Mouse (Mus musculus) adrenal gland, postnatal 25 days (tissue): Measurements from ENCODE around the gene Ncbp2. TPM values are rescaled to one million over a fixed set of nuclear protein-coding genes. Genes with fewer than 3 reads are reported as not detected.

ENCODE experiments used
- DNase-seq: peaks from one replicate; pipeline ENCODE4 v3.0.0; 2021; ENCODE audit warnings: mixed read lengths
- microRNA-seq, 2 experiments: library from miRNA; unstranded; fragments of <30 nt; microRNA quantifications; one replicate each; pipeline ENCODE4 v1.2.0; 2021
- total RNA-seq: library from RNA; stranded (reverse); gene quantifications from 2 replicates; pipeline ENCODE4 v1.2.3, GENCODE M21; 2021

The Ncbp2 gene
- total RNA-seq, 1 experiment from 2014 or later, result 58.4 TPM

- no peak for DNase-seq
Observed at GRCm38 (mm10) chr16:32010330-32010729, 62.0 kb downstream of the Ncbp2 start.

Small RNA genes lying within 50 kb of the gene (microRNA-seq; reads per million reads assigned to microRNA genes)
- 0 reads per million in 2 experiments for gene Gm26269

Other genes starting within 250 kb of the Ncbp2 start
- not detected in 2 replicates for gene Meltf, start 69.7 kb upstream of the Ncbp2 start, total RNA-seq
- not detected in 2 replicates for gene Pigz, start 14.7 kb upstream of the Ncbp2 start, total RNA-seq
- gene 0610012G03Rik, start within 50 bp of the Ncbp2 start, total RNA-seq, result 38.6 and 41.3 TPM in 2 replicates
- gene Senp5, start 54.8 kb downstream of the Ncbp2 start, total RNA-seq, result 23.2 and 24.0 TPM in 2 replicates
- 57.0 and 59.5 TPM in 2 replicates for gene Pak2, start 130.8 kb downstream of the Ncbp2 start, total RNA-seq
- gene Pigx, start 151.2 kb downstream of the Ncbp2 start, total RNA-seq, result 29.8 and 33.6 TPM in 2 replicates
- 13.5 and 15.7 TPM in 2 replicates for gene Cep19, start 151.3 kb downstream of the Ncbp2 start, total RNA-seq
- 6.1 and 8.9 TPM in 2 replicates for gene Nrros, start 217.1 kb downstream of the Ncbp2 start, total RNA-seq
- not detected in 2 replicates for gene Bex6, start 231.3 kb downstream of the Ncbp2 start, total RNA-seq